Mouse (Mus musculus): Measurements from ENCODE around the gene Ppox. TPM values are rescaled to one million over a fixed set of nuclear protein-coding genes. Genes with fewer than 3 reads are reported as not detected.
A peak's percentile ranks its signal among the peaks of the same experiment; 100 is the strongest.

The Ppox gene
- polyA plus RNA-seq, 1 experiment from 2014 or later: 54.5 TPM

- no peaks in the 10 kb centered on the region for H3K9me3 ChIP-seq (replicated peaks; ENCODE audit: control insufficient read depth, low read length)
- no peak overlapping the region; the same call in 1 of the 2 replicates for H3K27ac ChIP-seq (ENCODE audit: low read length)
- peak overlapping the region; percentile 16 for H3K4me3 ChIP-seq (replicated peaks; ENCODE audit: low read length)
- ATAC-seq (ENCODE audit: insufficient read depth, low FRiP score): no peak
- H3K4me1 ChIP-seq (ENCODE audit: control insufficient read depth, insufficient read depth, low read length): no peaks in the 10 kb centered on the region
- WGBS: 79% methylated on average over 12 of the region's 12 CpGs
- H3K4me2 ChIP-seq (ENCODE audit: low read depth, low read length): no peak overlapping the region
- H3K9ac ChIP-seq (ENCODE audit: low read length): no peak overlapping the region
- no peaks in the 10 kb centered on the region for H3K27me3 ChIP-seq (ENCODE audit: control insufficient read depth, insufficient read depth, low read length)
- peaks cover 30% of the 10 kb centered on the region for H3K36me3 ChIP-seq (ENCODE audit: control insufficient read depth, insufficient read depth, low read length)
Observed at GRCm38 (mm10) chr1:171232800-171233730, 47.9 kb downstream of the Ppox start.

- Histone ChIP-seq H3K27ac (ENCODE audit: low read length) (no peak overlapping the region), H3K36me3 (ENCODE audit: control insufficient read depth, insufficient read depth, low read length) (peaks cover 23% of the 10 kb centered on the region)
- WGBS: 82% methylated on average over 5 of the region's 5 CpGs
Observed at GRCm38 (mm10) chr1:171232348-171232747, 48.6 kb downstream of the Ppox start.

GRCm38 (mm10) chr1:171231844-171232243, 49.1 kb downstream of the Ppox start:
- peaks cover 20% of the 10 kb centered on the region for H3K36me3 ChIP-seq (ENCODE audit: control insufficient read depth, insufficient read depth, low read length)
- no peaks in the 10 kb centered on the region for H3K27me3 ChIP-seq (ENCODE audit: control insufficient read depth, insufficient read depth, low read length)
- ATAC-seq (ENCODE audit: insufficient read depth, low FRiP score): no peak
- no peaks in the 10 kb centered on the region for H3K4me1 ChIP-seq (ENCODE audit: control insufficient read depth, insufficient read depth, low read length)
- no peak overlapping the region for H3K9ac ChIP-seq (ENCODE audit: low read length)
- 80% methylated on average over 4 of the region's 4 CpGs for WGBS
- no peak overlapping the region for H3K4me2 ChIP-seq (ENCODE audit: low read depth, low read length)
- H3K9me3 ChIP-seq (replicated peaks; ENCODE audit: control insufficient read depth, low read length): no peaks in the 10 kb centered on the region
- H3K27ac ChIP-seq (ENCODE audit: low read length): no peak overlapping the region
- H3K4me3 ChIP-seq (replicated peaks; ENCODE audit: low read length): no peak overlapping the region

More at GRCm38 (mm10) chr1:171232348-171232747, 48.6 kb downstream of the Ppox start:
- no peaks in the 10 kb centered on the region for H3K4me1 ChIP-seq (ENCODE audit: control insufficient read depth, insufficient read depth, low read length)
- no peak overlapping the region for H3K9ac ChIP-seq (ENCODE audit: low read length)
- no peak overlapping the region for H3K4me3 ChIP-seq (replicated peaks; ENCODE audit: low read length)
- H3K9me3 ChIP-seq (replicated peaks; ENCODE audit: control insufficient read depth, low read length): no peaks in the 10 kb centered on the region
- H3K4me2 ChIP-seq (ENCODE audit: low read depth, low read length): no peak overlapping the region
- no peaks in the 10 kb centered on the region for H3K27me3 ChIP-seq (ENCODE audit: control insufficient read depth, insufficient read depth, low read length)
- no peak for ATAC-seq (ENCODE audit: insufficient read depth, low FRiP score)

- H3K4me1 ChIP-seq (ENCODE audit: control insufficient read depth, insufficient read depth, low read length): no peaks in the 10 kb centered on the region
- no peak for ATAC-seq (ENCODE audit: insufficient read depth, low FRiP score)
- H3K4me3 ChIP-seq (replicated peaks; ENCODE audit: low read length): no peak overlapping the region
- no peak overlapping the region for H3K27ac ChIP-seq (ENCODE audit: low read length)
- H3K27me3 ChIP-seq (ENCODE audit: control insufficient read depth, insufficient read depth, low read length): no peaks in the 10 kb centered on the region
- no peak overlapping the region for H3K9ac ChIP-seq (ENCODE audit: low read length)
- 64% methylated on average over 3 of the region's 3 CpGs for WGBS
- H3K36me3 ChIP-seq (ENCODE audit: control insufficient read depth, insufficient read depth, low read length): 0 out of 2 replicates have a peak, but pooled peaks cover 12% of the 10 kb centered on the region
- no peaks in the 10 kb centered on the region for H3K9me3 ChIP-seq (replicated peaks; ENCODE audit: control insufficient read depth, low read length)
- no peak overlapping the region for H3K4me2 ChIP-seq (ENCODE audit: low read depth, low read length)
Observed at GRCm38 (mm10) chr1:171230215-171230614, 50.8 kb downstream of the Ppox start.

GRCm38 (mm10) chr1:171229750-171230149, 51.2 kb downstream of the Ppox start:
- Histone ChIP-seq H3K4me3 (replicated peaks; ENCODE audit: low read length) (no peak overlapping the region), H3K36me3 (ENCODE audit: control insufficient read depth, insufficient read depth, low read length) (0 out of 2 replicates have a peak, but pooled peaks cover 7% of the 10 kb centered on the region), H3K27ac (ENCODE audit: low read length) (no peak overlapping the region), H3K9ac (ENCODE audit: low read length) (no peak overlapping the region), H3K4me2 (ENCODE audit: low read depth, low read length) (no peak overlapping the region), H3K27me3 (ENCODE audit: control insufficient read depth, insufficient read depth, low read length) (no peaks in the 10 kb centered on the region), H3K4me1 (ENCODE audit: control insufficient read depth, insufficient read depth, low read length) (no peaks in the 10 kb centered on the region), H3K9me3 (replicated peaks; ENCODE audit: control insufficient read depth, low read length) (no peaks in the 10 kb centered on the region)
- ATAC-seq (ENCODE audit: insufficient read depth, low FRiP score): no peak
- 67% methylated on average over 6 of the region's 6 CpGs for WGBS

GRCm38 (mm10) chr1:171227879-171228278, 53.1 kb downstream of the Ppox start:
- Histone ChIP-seq H3K4me3 (replicated peaks; ENCODE audit: low read length) (no peak overlapping the region), H3K27ac (ENCODE audit: low read length) (no peak overlapping the region), H3K4me1 (ENCODE audit: control insufficient read depth, insufficient read depth, low read length) (0 out of 2 replicates have a peak, but pooled peaks cover 4% of the 10 kb centered on the region), H3K9me3 (replicated peaks; ENCODE audit: control insufficient read depth, low read length) (no peaks in the 10 kb centered on the region), H3K9ac (ENCODE audit: low read length) (no peak overlapping the region), H3K27me3 (ENCODE audit: control insufficient read depth, insufficient read depth, low read length) (no peaks in the 10 kb centered on the region), H3K36me3 (ENCODE audit: control insufficient read depth, insufficient read depth, low read length) (no peaks in the 10 kb centered on the region), H3K4me2 (ENCODE audit: low read depth, low read length) (no peak overlapping the region)
- 74% methylated on average over 1 of the region's 1 CpGs for WGBS
- ATAC-seq (ENCODE audit: insufficient read depth, low FRiP score): no peak

GRCm38 (mm10) chr1:171226780-171227179, 54.2 kb downstream of the Ppox start:
- no peak for ATAC-seq (ENCODE audit: insufficient read depth, low FRiP score)
- 59% methylated on average over 4 of the region's 4 CpGs for WGBS
- H3K27ac ChIP-seq (ENCODE audit: low read length): no peak overlapping the region

More at GRCm38 (mm10) chr1:171226780-171227179, 54.2 kb downstream of the Ppox start:
- Histone ChIP-seq H3K27me3 (ENCODE audit: control insufficient read depth, insufficient read depth, low read length) (no peaks in the 10 kb centered on the region), H3K9ac (ENCODE audit: low read length) (no peak overlapping the region), H3K9me3 (replicated peaks; ENCODE audit: control insufficient read depth, low read length) (no peaks in the 10 kb centered on the region), H3K4me1 (ENCODE audit: control insufficient read depth, insufficient read depth, low read length) (0 out of 2 replicates have a peak, but pooled peaks cover 6% of the 10 kb centered on the region), H3K36me3 (ENCODE audit: control insufficient read depth, insufficient read depth, low read length) (no peaks in the 10 kb centered on the region), H3K4me3 (replicated peaks; ENCODE audit: low read length) (no peak overlapping the region), H3K4me2 (ENCODE audit: low read depth, low read length) (no peak overlapping the region)

Other genes with a start within 250 kb of the Ppox start
- gene Fcgr3, start 216.3 kb downstream of the Ppox start, polyA plus RNA-seq (2015; fragmentation: Nextera tagmentation; extraction: Ambion mirVana): 17.7 and 20.2 TPM in 2 replicates
- gene Cfap126, start 167.3 kb downstream of the Ppox start, polyA plus RNA-seq (2015; fragmentation: Nextera tagmentation; extraction: Ambion mirVana): 2.1 and 3.1 TPM in 2 replicates
- 282 and 298 TPM in 2 replicates for gene Sdhc, start 130.6 kb downstream of the Ppox start, polyA plus RNA-seq (2015; fragmentation: Nextera tagmentation; extraction: Ambion mirVana)
- 2.4 and 2.9 TPM in 2 replicates for gene Mpz, start 130.5 kb downstream of the Ppox start, polyA plus RNA-seq (2015; fragmentation: Nextera tagmentation; extraction: Ambion mirVana)
- 44.3 and 46.4 TPM in 2 replicates for gene Pcp4l1, start 84.9 kb downstream of the Ppox start, polyA plus RNA-seq (2015; fragmentation: Nextera tagmentation; extraction: Ambion mirVana)
- 1.7 and 1.8 TPM in 2 replicates for gene Nr1i3, start 67.2 kb downstream of the Ppox start, polyA plus RNA-seq (2015; fragmentation: Nextera tagmentation; extraction: Ambion mirVana)
- 28.2 and 28.3 TPM in 2 replicates for gene Tomm40l, start 58.7 kb downstream of the Ppox start, polyA plus RNA-seq (2015; fragmentation: Nextera tagmentation; extraction: Ambion mirVana)
- gene Apoa2, start 56.1 kb downstream of the Ppox start, polyA plus RNA-seq (2015; fragmentation: Nextera tagmentation; extraction: Ambion mirVana): 257 and 347 TPM in 2 replicates
- 68.0 and 77.1 TPM in 2 replicates for gene Fcer1g, start 46.8 kb downstream of the Ppox start, polyA plus RNA-seq (2015; fragmentation: Nextera tagmentation; extraction: Ambion mirVana)
- gene Adamts4, start 30.8 kb downstream of the Ppox start, polyA plus RNA-seq (2015; fragmentation: Nextera tagmentation; extraction: Ambion mirVana): 11.0 and 12.8 TPM in 2 replicates
- 259 and 260 TPM in 2 replicates for gene Ndufs2, start 29.8 kb downstream of the Ppox start, polyA plus RNA-seq (2015; fragmentation: Nextera tagmentation; extraction: Ambion mirVana)
- 70.6 and 71.5 TPM in 2 replicates for gene B4galt3, start 10.9 kb downstream of the Ppox start, polyA plus RNA-seq (2015; fragmentation: Nextera tagmentation; extraction: Ambion mirVana)
- 54.9 and 59.1 TPM in 2 replicates for gene Usp21, start 6.8 kb upstream of the Ppox start, polyA plus RNA-seq (2015; fragmentation: Nextera tagmentation; extraction: Ambion mirVana)
- 100 and 113 TPM in 2 replicates for gene Ufc1, start 13.8 kb upstream of the Ppox start, polyA plus RNA-seq (2015; fragmentation: Nextera tagmentation; extraction: Ambion mirVana)
- gene Dedd, start 48.0 kb upstream of the Ppox start, polyA plus RNA-seq (2015; fragmentation: Nextera tagmentation; extraction: Ambion mirVana): 48.0 and 54.7 TPM in 2 replicates
- gene Nit1, start 64.5 kb upstream of the Ppox start, polyA plus RNA-seq (2015; fragmentation: Nextera tagmentation; extraction: Ambion mirVana): 49.6 and 51.3 TPM in 2 replicates
- gene Pfdn2, start 64.5 kb upstream of the Ppox start, polyA plus RNA-seq (2015; fragmentation: Nextera tagmentation; extraction: Ambion mirVana): 81.2 and 109 TPM in 2 replicates
- gene Klhdc9, start 79.6 kb upstream of the Ppox start, polyA plus RNA-seq (2015; fragmentation: Nextera tagmentation; extraction: Ambion mirVana): 0.76 and 1.3 TPM in 2 replicates
- gene Nectin4, start 88.9 kb upstream of the Ppox start, polyA plus RNA-seq (2015; fragmentation: Nextera tagmentation; extraction: Ambion mirVana): 42.8 and 62.7 TPM in 2 replicates
- gene Arhgap30, start 107.8 kb upstream of the Ppox start, polyA plus RNA-seq (2015; fragmentation: Nextera tagmentation; extraction: Ambion mirVana): 2.9 and 3.8 TPM in 2 replicates
- 63.4 and 64.7 TPM in 2 replicates for gene Usf1, start 130.1 kb upstream of the Ppox start, polyA plus RNA-seq (2015; fragmentation: Nextera tagmentation; extraction: Ambion mirVana)
- 7.6 and 8.3 TPM in 2 replicates for gene Tstd1, start 137.7 kb upstream of the Ppox start, polyA plus RNA-seq (2015; fragmentation: Nextera tagmentation; extraction: Ambion mirVana)
- 137 and 162 TPM in 2 replicates for gene F11r, start 156.3 kb upstream of the Ppox start, polyA plus RNA-seq (2015; fragmentation: Nextera tagmentation; extraction: Ambion mirVana)
- gene Alyref2, start 222.3 kb upstream of the Ppox start, polyA plus RNA-seq (2015; fragmentation: Nextera tagmentation; extraction: Ambion mirVana): 15.7 and 16.3 TPM in 2 replicates